Mouse (Mus musculus) embryonic fibroblast, embryonic 13.5 days (primary cell): ENCODE results near the gene Ms4a6c.

Experiments
- CTCF ChIP-seq: IDR thresholded peaks from 2 replicates; pipeline ENCODE4 v1.5.1; 2011; ENCODE audit warnings: mild to moderate bottlenecking, control low read depth, low read length, moderate library complexity, borderline replicate concordance; ENCODE audit not compliant: insufficient read depth
- POLR2A ChIP-seq: IDR thresholded peaks from 2 replicates; pipeline ENCODE4 v1.6.1; 2011; ENCODE audit warnings: low read depth, mild to moderate bottlenecking, control low read depth, low read length, moderate library complexity

DNA sequence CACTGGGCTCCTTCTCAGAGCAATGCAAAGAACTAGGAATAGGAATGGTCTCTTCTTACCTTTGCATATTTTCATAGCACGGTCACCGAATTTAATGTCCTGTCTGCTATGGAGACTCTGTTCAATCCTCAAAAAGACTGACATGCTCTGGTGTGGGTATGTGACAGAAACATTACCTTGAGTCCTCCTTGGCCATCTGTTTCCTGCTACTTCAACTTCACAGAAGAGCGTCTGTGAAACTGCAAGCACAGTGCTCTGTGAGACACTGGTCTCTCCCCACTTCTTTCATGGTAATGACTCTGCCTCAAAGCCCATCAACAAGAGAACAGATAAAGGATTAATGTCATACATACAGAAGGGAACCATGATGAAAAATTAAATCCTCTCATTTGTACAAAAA lies 15.2 kb downstream of the Ms4a6c start:
- TF ChIP-seq CTCF (no peak), POLR2A (no peak)
